Mouse (Mus musculus): ENCODE measurements around the gene Adarb2. TPM values are rescaled to one million over a fixed set of nuclear protein-coding genes. Genes with fewer than 3 reads are reported as not detected.

The Adarb2 gene
- polyA plus RNA-seq, 1 experiment from 2014 or later: 1.7 TPM

- no peaks in the 10 kb centered on the region for H3K9me3 ChIP-seq
- no peak overlapping the region for H3K27ac ChIP-seq
- no peaks in the 10 kb centered on the region for H3K36me3 ChIP-seq
- H3K27me3 ChIP-seq: no peaks in the 10 kb centered on the region
- no peak overlapping the region for H3K4me2 ChIP-seq
- ATAC-seq (ENCODE audit: insufficient number of reproducible peaks, low FRiP score, low TSS enrichment, low read depth): no peak
- 74% methylated on average over 5 of the region's 5 CpGs for WGBS
- no peak overlapping the region for H3K4me3 ChIP-seq
- H3K4me1 ChIP-seq: no peaks in the 10 kb centered on the region
- H3K9ac ChIP-seq: no peak overlapping the region
Observed at GRCm38 (mm10) chr13:8519204-8519603, 316.5 kb downstream of the Adarb2 start.

- H3K4me1 ChIP-seq: no peaks in the 10 kb centered on the region
- H3K9ac ChIP-seq: no peak overlapping the region
- H3K36me3 ChIP-seq: no peaks in the 10 kb centered on the region
- no peaks in the 10 kb centered on the region for H3K9me3 ChIP-seq
- no peak overlapping the region for H3K27ac ChIP-seq
- WGBS: 50% methylated on average over 9 of the region's 9 CpGs
- ATAC-seq (ENCODE audit: insufficient number of reproducible peaks, low FRiP score, low TSS enrichment, low read depth): no peak
- H3K27me3 ChIP-seq: no peaks in the 10 kb centered on the region
- H3K4me2 ChIP-seq: no peak overlapping the region
- no peak overlapping the region for H3K4me3 ChIP-seq
Observed at GRCm38 (mm10) chr13:8525748-8526631, 323.3 kb downstream of the Adarb2 start.

DNA sequence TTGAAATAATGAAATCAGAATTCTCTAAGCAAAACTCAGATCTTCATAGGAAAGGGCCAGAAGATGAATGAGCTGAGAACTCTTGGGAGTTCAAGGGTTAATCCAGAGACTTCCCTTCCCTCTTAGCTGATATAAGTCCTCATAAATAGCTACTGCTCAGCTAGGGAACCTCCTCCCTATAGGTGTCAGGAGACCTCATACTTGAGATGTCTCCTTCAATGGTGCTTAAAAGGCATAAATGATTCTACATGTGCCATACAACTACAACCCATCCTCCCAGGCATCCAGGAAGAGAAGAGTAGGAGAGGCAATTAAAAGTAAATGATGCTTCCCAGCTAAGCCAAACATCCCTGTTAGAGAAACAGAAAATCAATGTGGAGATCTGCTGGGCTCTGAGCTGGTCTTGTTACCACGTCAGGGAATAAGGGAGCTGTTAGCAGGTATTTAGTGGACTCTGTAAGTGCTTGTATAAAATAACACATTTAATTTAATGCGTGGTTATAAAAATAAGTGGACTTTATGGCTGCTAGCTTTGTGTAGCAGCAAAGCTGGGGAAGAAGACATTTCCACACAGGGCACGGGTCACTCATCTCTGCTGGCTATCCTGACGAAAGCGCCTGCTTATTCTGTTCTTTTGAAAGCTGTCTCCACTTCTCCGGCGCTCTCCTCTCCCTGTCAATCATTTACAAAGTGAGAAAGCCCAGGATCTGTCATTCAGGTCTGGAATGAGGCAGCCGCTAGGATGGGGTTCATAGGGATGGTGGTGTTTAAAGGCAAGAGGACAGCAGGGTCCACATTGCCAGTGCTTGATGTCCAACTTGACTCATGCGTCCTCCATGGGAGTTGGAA is 331.8 kb downstream of the Adarb2 start:
- H3K27ac ChIP-seq: no peak overlapping the region
- no peak overlapping the region for H3K4me2 ChIP-seq
- H3K9ac ChIP-seq: no peak overlapping the region
- ATAC-seq (ENCODE audit: insufficient number of reproducible peaks, low FRiP score, low TSS enrichment, low read depth): no peak
- no peaks in the 10 kb centered on the region for H3K9me3 ChIP-seq
- no peaks in the 10 kb centered on the region for H3K27me3 ChIP-seq
- 66% methylated on average over 9 of the region's 9 CpGs for WGBS
- no peak overlapping the region for H3K4me3 ChIP-seq
- no peaks in the 10 kb centered on the region for H3K36me3 ChIP-seq
- H3K4me1 ChIP-seq: no peaks in the 10 kb centered on the region

DNA sequence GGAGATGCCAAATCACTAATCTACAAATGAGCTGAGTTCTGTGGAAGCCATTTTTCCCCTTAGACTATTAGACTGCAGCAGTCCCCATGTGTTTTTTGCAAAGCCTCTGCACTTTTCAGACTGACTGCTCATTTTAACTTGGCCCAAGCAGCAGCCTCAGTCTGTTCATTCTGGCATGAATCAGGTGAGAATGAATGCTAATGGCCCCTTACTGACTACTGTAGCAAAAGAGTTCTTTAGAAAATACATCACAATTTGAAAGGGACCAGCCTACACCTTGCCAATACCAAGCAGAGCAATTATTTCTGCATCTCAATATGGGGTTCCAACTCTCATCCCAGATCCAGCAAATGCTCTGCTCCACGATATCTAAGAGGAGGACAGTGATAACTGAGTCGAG is 335.8 kb downstream of the Adarb2 start:
- no peaks in the 10 kb centered on the region for H3K9me3 ChIP-seq
- H3K4me1 ChIP-seq: 0 out of 2 replicates have a peak, but pooled peaks cover 4% of the 10 kb centered on the region
- 0 out of 2 replicates have a peak, but pooled peaks have one; percentile 35 for ATAC-seq (ENCODE audit: insufficient number of reproducible peaks, low FRiP score, low TSS enrichment, low read depth)
- 84% methylated on average over 2 of the region's 2 CpGs for WGBS
- H3K4me2 ChIP-seq: no peak overlapping the region
- H3K27ac ChIP-seq: no peak overlapping the region
- H3K27me3 ChIP-seq: no peaks in the 10 kb centered on the region
- H3K36me3 ChIP-seq: no peaks in the 10 kb centered on the region
- no peak overlapping the region for H3K9ac ChIP-seq
- H3K4me3 ChIP-seq: no peak overlapping the region

DNA sequence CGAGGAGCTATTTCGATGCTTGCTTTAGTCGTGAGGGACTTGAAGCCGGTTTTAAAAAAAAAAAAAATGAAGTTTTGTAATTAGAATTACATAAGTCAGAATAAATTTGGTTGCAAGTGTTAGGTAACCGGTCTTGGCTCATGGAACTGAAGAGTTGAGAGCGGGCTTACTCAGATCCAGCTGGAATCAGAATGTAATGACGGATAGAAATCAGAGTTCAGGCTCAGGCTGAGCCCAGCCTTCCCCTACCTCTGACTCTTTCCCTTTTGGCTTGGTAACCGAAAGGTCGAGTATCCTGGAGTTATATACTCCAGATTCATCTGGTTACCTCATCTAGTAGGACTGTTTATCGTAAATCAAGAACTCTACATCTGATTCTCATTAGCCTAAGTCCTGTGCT is 336.2 kb downstream of the Adarb2 start:
- no peak for ATAC-seq (ENCODE audit: insufficient number of reproducible peaks, low FRiP score, low TSS enrichment, low read depth)
- H3K9me3 ChIP-seq: no peaks in the 10 kb centered on the region
- H3K4me3 ChIP-seq: no peak overlapping the region
- no peaks in the 10 kb centered on the region for H3K36me3 ChIP-seq
- WGBS: 72% methylated on average over 10 of the region's 10 CpGs
- no peak overlapping the region for H3K27ac ChIP-seq
- H3K4me1 ChIP-seq: 0 out of 2 replicates have a peak, but pooled peaks cover 4% of the 10 kb centered on the region
- no peak overlapping the region for H3K9ac ChIP-seq
- no peaks in the 10 kb centered on the region for H3K27me3 ChIP-seq
- H3K4me2 ChIP-seq: no peak overlapping the region

DNA sequence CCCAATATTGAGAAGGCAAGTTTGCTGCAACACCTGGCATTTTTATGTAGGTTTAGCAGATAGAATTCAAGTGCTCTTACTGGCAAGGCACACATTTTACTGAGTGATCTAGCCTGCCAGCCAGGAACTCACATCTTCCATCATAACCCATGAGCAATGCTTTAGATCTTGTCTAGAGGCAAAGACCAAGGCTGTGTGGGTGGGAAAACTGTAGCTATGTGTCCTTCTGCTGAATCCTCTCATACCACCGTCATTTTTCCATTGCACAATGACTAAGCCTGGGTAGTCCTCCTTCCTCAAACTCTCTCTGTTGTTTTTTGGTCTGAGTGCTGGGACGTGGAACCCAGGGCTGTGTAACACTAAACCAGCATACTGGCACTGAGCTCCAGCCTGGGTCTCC is 340.0 kb downstream of the Adarb2 start:
- Histone ChIP-seq H3K4me1 (0 out of 2 replicates have a peak, but pooled peaks cover 4% of the 10 kb centered on the region), H3K27me3 (no peaks in the 10 kb centered on the region), H3K9ac (no peak overlapping the region), H3K4me2 (no peak overlapping the region), H3K36me3 (no peaks in the 10 kb centered on the region), H3K9me3 (no peaks in the 10 kb centered on the region), H3K4me3 (no peak overlapping the region), H3K27ac (no peak overlapping the region)
- no peak for ATAC-seq (ENCODE audit: insufficient number of reproducible peaks, low FRiP score, low TSS enrichment, low read depth)
- 71% methylated on average over 2 of the region's 2 CpGs for WGBS

DNA sequence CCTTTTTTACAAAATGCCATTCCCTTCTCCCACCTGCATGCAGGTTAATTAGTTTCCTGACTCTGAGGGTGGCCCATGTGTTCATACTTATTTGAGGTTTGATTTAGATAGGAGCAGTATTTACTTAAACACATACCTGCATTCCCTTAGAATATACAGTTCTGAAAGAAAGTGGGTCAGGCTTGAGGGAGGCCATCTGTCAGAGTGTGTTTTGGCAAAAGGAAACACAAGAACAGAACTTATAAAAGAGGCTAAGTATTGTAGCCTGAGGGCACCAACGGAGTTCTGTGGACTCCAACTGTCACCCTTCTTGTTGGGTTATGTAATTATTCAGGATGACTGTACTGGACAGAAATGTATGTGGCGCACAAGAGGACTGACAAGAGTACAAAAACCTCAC is 349.6 kb downstream of the Adarb2 start:
- H3K4me2 ChIP-seq: no peak overlapping the region
- no peaks in the 10 kb centered on the region for H3K4me1 ChIP-seq
- no peak overlapping the region for H3K4me3 ChIP-seq
- H3K36me3 ChIP-seq: no peaks in the 10 kb centered on the region
- no peak overlapping the region for H3K27ac ChIP-seq
- no peak overlapping the region for H3K9ac ChIP-seq
- no peaks in the 10 kb centered on the region for H3K9me3 ChIP-seq
- 53% methylated on average over 2 of the region's 2 CpGs for WGBS
- no peak for ATAC-seq (ENCODE audit: insufficient number of reproducible peaks, low FRiP score, low TSS enrichment, low read depth)
- H3K27me3 ChIP-seq: no peaks in the 10 kb centered on the region

DNA sequence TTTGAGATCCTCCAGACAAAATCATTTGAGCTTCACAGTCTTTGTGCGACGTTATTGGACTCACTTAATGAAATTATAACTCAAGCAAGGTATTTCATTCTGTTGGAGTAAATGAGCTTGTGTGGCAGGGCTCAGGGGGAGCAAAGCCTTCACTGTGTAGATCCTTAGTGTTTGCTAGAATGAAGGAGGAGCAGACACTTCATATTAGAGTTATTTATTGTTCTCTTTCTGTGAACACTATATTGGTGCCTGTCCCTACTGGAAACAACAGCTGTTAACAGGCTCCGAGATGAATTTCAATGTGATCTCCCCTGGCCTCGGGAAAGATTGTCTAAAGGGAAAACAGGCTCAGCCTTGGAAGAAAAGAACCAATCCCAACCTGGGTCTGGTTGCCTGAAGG is 355.1 kb downstream of the Adarb2 start:
- no peak for ATAC-seq (ENCODE audit: insufficient number of reproducible peaks, low FRiP score, low TSS enrichment, low read depth)
- Histone ChIP-seq H3K4me3 (no peak overlapping the region), H3K9me3 (no peaks in the 10 kb centered on the region), H3K4me2 (no peak overlapping the region), H3K36me3 (no peaks in the 10 kb centered on the region), H3K27ac (no peak overlapping the region), H3K27me3 (no peaks in the 10 kb centered on the region), H3K4me1 (no peaks in the 10 kb centered on the region), H3K9ac (no peak overlapping the region)
- WGBS: 58% methylated on average over 4 of the region's 4 CpGs

GRCm38 (mm10) chr13:8560485-8560884 is 357.8 kb downstream of the Adarb2 start:
- Histone ChIP-seq H3K4me1 (no peaks in the 10 kb centered on the region), H3K9me3 (no peaks in the 10 kb centered on the region), H3K27me3 (no peaks in the 10 kb centered on the region), H3K9ac (no peak overlapping the region), H3K4me3 (no peak overlapping the region), H3K4me2 (no peak overlapping the region), H3K36me3 (no peaks in the 10 kb centered on the region), H3K27ac (no peak overlapping the region)
- ATAC-seq (ENCODE audit: insufficient number of reproducible peaks, low FRiP score, low TSS enrichment, low read depth): no peak

- WGBS: 83% methylated on average over 7 of the region's 7 CpGs
Observed at GRCm38 (mm10) chr13:8563161-8563560, 360.5 kb downstream of the Adarb2 start.

GRCm38 (mm10) chr13:8567111-8568026 is 364.7 kb downstream of the Adarb2 start:
- WGBS: 29% methylated on average over 15 of the region's 15 CpGs
- Histone ChIP-seq H3K27me3 (no peaks in the 10 kb centered on the region; the same call in 1 of the 2 replicates), H3K4me3 (no peak overlapping the region), H3K27ac (no peak overlapping the region), H3K36me3 (no peaks in the 10 kb centered on the region), H3K4me2 (no peak overlapping the region), H3K9me3 (no peaks in the 10 kb centered on the region), H3K9ac (no peak overlapping the region), H3K4me1 (peaks cover 6% of the 10 kb centered on the region)
- no peak; the same call in 1 of the 2 replicates for ATAC-seq (ENCODE audit: insufficient number of reproducible peaks, low FRiP score, low TSS enrichment, low read depth)

More at GRCm38 (mm10) chr13:8563161-8563560, 360.5 kb downstream of the Adarb2 start:
- H3K27me3 ChIP-seq: no peaks in the 10 kb centered on the region
- ATAC-seq (ENCODE audit: insufficient number of reproducible peaks, low FRiP score, low TSS enrichment, low read depth): no peak
- H3K27ac ChIP-seq: no peak overlapping the region
- no peak overlapping the region for H3K4me2 ChIP-seq
- H3K36me3 ChIP-seq: no peaks in the 10 kb centered on the region
- H3K9me3 ChIP-seq: no peaks in the 10 kb centered on the region
- H3K4me3 ChIP-seq: no peak overlapping the region
- H3K9ac ChIP-seq: no peak overlapping the region
- H3K4me1 ChIP-seq: peaks cover 6% of the 10 kb centered on the region

Data from limb, embryonic 15.5 days (tissue).